Mouse (Mus musculus) olfactory bulb, adult 2 months (tissue): ENCODE data around the gene Gm5868. TPM values are rescaled to one million over a fixed set of nuclear protein-coding genes. Genes with fewer than 3 reads are reported as not detected.
"Not testable (repeated sequence)": the region's sequence is repeated elsewhere in the genome, so short reads cannot be mapped to it uniquely, and the experiment has no call there.

Experiments used
- H3K27ac ChIP-seq: fragments of 200-500 bp; 2 replicates; pipeline ENCODE4 v1.5.1; 2012; ENCODE audit warnings: low read depth, low read length; ENCODE audit not compliant: insufficient read depth
- H3K4me1 ChIP-seq: fragments of 200-500 bp; 2 replicates; pipeline ENCODE4 v1.6.1; 2012; ENCODE audit warnings: low read length; ENCODE audit not compliant: control insufficient read depth, insufficient read depth
- H3K4me3 ChIP-seq: fragments of 200-500 bp; 2 replicates; pipeline ENCODE4 v1.5.1; 2012; ENCODE audit warnings: mild to moderate bottlenecking, low read depth, low read length, moderate library complexity; ENCODE audit not compliant: insufficient read depth
- CTCF ChIP-seq: fragments of 200-500 bp; IDR thresholded peaks from 2 replicates; pipeline ENCODE4 v1.5.1; 2012; ENCODE audit warnings: low read depth, mild to moderate bottlenecking, low read length, moderate library complexity; ENCODE audit not compliant: insufficient read depth
- POLR2A ChIP-seq: fragments of 200-500 bp; IDR thresholded peaks from 2 replicates; pipeline ENCODE4 v1.6.1; 2012; ENCODE audit warnings: mild to moderate bottlenecking, low read depth, low read length, moderate library complexity; ENCODE audit not compliant: insufficient read depth
- WGBS: fragments of 180-500 bp; shearing (Covaris S2); methylation state at CpG from one replicate; pipeline ENCODE4 v1.1.7; 2018; 5-methylcytosine and 5-hydroxymethylcytosine counted together
- polyA plus RNA-seq: library from polyadenylated mRNA; stranded (reverse); fragments of >200 nt; gene quantifications from 2 replicates; pipeline ENCODE4 v1.2.4, GENCODE M21; 2012; ENCODE audit warnings: low replicate concordance; ENCODE audit not compliant: missing spikeins, insufficient read depth, insufficient read length

Gm5868 gene
- polyA plus RNA-seq: not detected in 2 replicates

- TF ChIP-seq CTCF (no peak), POLR2A (no peak)
- Histone ChIP-seq H3K4me3 (peak within 1 kb of the TSS; percentile 23), H3K4me1 (peaks cover 7% of the 10 kb centered on the region), H3K27ac (no peak within 1 kb of the TSS)
- 5% methylated on average over 38 of the region's 38 CpGs for WGBS
Measured at GRCm38 (mm10) chr5:72587192-72587681, at the start of gene Gm5868. Gene Gm5868, minus strand, starts transcription at chr5:72587551.

- H3K4me1 ChIP-seq: no peaks in the 10 kb centered on the region
- TF ChIP-seq POLR2A (no peak), CTCF (no peak)
- 88% methylated on average over 3 of the region's 3 CpGs for WGBS
- no peak overlapping the region for H3K4me3 ChIP-seq
- H3K27ac ChIP-seq: no peak overlapping the region
Measured at GRCm38 (mm10) chr5:72636576-72636975, 49.2 kb upstream of the Gm5868 start.

GRCm38 (mm10) chr5:72636122-72636521, 48.8 kb upstream of the Gm5868 start:
- WGBS: 75% methylated on average over 3 of the region's 3 CpGs
- Histone ChIP-seq H3K4me3 (no peak overlapping the region), H3K27ac (no peak overlapping the region), H3K4me1 (no peaks in the 10 kb centered on the region)
- TF ChIP-seq CTCF: no peak
- TF ChIP-seq POLR2A: no peak

GRCm38 (mm10) chr5:72634791-72635271, 47.5 kb upstream of the Gm5868 start:
- 90% methylated on average over 9 of the region's 9 CpGs for WGBS
- Histone ChIP-seq H3K27ac (no peak overlapping the region), H3K4me1 (no peaks in the 10 kb centered on the region), H3K4me3 (no peak overlapping the region; the same call in 1 of the 2 replicates)
- TF ChIP-seq POLR2A (no peak), CTCF (no peak)

- H3K4me1 ChIP-seq: no peaks in the 10 kb centered on the region
- H3K4me3 ChIP-seq: no peak overlapping the region
- H3K27ac ChIP-seq: no peak overlapping the region
- no peak for TF ChIP-seq POLR2A
- TF ChIP-seq CTCF: no peak
- 70% methylated on average over 6 of the region's 6 CpGs for WGBS
Measured at GRCm38 (mm10) chr5:72630026-72630425, 42.7 kb upstream of the Gm5868 start.

GRCm38 (mm10) chr5:72621022-72621421, 33.7 kb upstream of the Gm5868 start:
- no peak overlapping the region for H3K27ac ChIP-seq
- no peak overlapping the region for H3K4me3 ChIP-seq
- H3K4me1 ChIP-seq: no peaks in the 10 kb centered on the region
- 96% methylated on average over 1 of the region's 1 CpGs for WGBS
- TF ChIP-seq POLR2A (no peak), CTCF (no peak)

GRCm38 (mm10) chr5:72617413-72617812, 30.1 kb upstream of the Gm5868 start:
- H3K27ac ChIP-seq: no peak overlapping the region
- H3K4me1 ChIP-seq: no peaks in the 10 kb centered on the region
- TF ChIP-seq CTCF (no peak), POLR2A (no peak)
- H3K4me3 ChIP-seq: no peak overlapping the region
- WGBS: 87% methylated on average over 4 of the region's 4 CpGs

GRCm38 (mm10) chr5:72603138-72603537, 15.8 kb upstream of the Gm5868 start:
- WGBS: 94% methylated on average over 4 of the region's 4 CpGs
- no peaks in the 10 kb centered on the region for H3K4me1 ChIP-seq
- no peak overlapping the region for H3K27ac ChIP-seq
- TF ChIP-seq CTCF (no peak), POLR2A (no peak)
- no peak overlapping the region for H3K4me3 ChIP-seq

- WGBS: 11% methylated on average over 5 of the region's 5 CpGs
- H3K4me3 ChIP-seq: no peak overlapping the region
- no peak overlapping the region for H3K27ac ChIP-seq
- H3K4me1 ChIP-seq: no peaks in the 10 kb centered on the region
- TF ChIP-seq POLR2A (no peak), CTCF (peak; percentile 49; the same call in 1 of the 2 replicates)
Measured at GRCm38 (mm10) chr5:72601006-72601405, 13.7 kb upstream of the Gm5868 start.

- H3K4me1 ChIP-seq, H3K27ac ChIP-seq: not testable (repeated sequence)
- H3K4me3 ChIP-seq: peak overlapping the region; percentile 23; the same call in 1 of the 2 replicates
- WGBS: 48% methylated on average over 25 of the region's 25 CpGs
Measured at GRCm38 (mm10) chr5:72586667-72587191, 622 bp downstream of the Gm5868 start.

- H3K27ac ChIP-seq, H3K4me3 ChIP-seq, H3K4me1 ChIP-seq: not testable (repeated sequence)
- WGBS: 58% methylated on average over 7 of the region's 7 CpGs
Measured at GRCm38 (mm10) chr5:72586122-72586521, 1.2 kb downstream of the Gm5868 start.

GRCm38 (mm10) chr5:72580970-72581332, 6.4 kb downstream of the Gm5868 start, which contains the start of gene Zar1:
Gene Zar1, minus strand, starts transcription at chr5:72581254.
- Histone ChIP-seq H3K4me3 (peak within 1 kb of the TSS; percentile 47), H3K27ac (peak within 1 kb of the TSS; percentile 77)
- WGBS: 17% methylated on average over 19 of the region's 21 CpGs
- H3K4me1 ChIP-seq: not testable (repeated sequence)
